Mouse (Mus musculus) left cerebral cortex, postnatal 25 days (tissue): ENCODE measurements around the gene Pax8. TPM values are rescaled to one million over a fixed set of nuclear protein-coding genes. Genes with fewer than 3 reads are reported as not detected.

Experiments
- DNase-seq, 2 experiments: peaks; one replicate each; pipeline ENCODE4 v3.0.0; 2022; ENCODE audit warnings: low spot score in 2 of 2, mixed read lengths in 1 of 2
- intact Hi-C: fragments of 180-260 bp; cut with DNase I; formaldehyde crosslinking; loops from one replicate; pipeline ENCODE4 v1.15.1; 2025
- total RNA-seq, 2 experiments: library from RNA; stranded (reverse); gene quantifications; 2 replicates each; pipeline ENCODE4 v1.2.3; 2021

The Pax8 gene
- total RNA-seq, 2 experiments from 2014 or later, result not detected

DNA sequence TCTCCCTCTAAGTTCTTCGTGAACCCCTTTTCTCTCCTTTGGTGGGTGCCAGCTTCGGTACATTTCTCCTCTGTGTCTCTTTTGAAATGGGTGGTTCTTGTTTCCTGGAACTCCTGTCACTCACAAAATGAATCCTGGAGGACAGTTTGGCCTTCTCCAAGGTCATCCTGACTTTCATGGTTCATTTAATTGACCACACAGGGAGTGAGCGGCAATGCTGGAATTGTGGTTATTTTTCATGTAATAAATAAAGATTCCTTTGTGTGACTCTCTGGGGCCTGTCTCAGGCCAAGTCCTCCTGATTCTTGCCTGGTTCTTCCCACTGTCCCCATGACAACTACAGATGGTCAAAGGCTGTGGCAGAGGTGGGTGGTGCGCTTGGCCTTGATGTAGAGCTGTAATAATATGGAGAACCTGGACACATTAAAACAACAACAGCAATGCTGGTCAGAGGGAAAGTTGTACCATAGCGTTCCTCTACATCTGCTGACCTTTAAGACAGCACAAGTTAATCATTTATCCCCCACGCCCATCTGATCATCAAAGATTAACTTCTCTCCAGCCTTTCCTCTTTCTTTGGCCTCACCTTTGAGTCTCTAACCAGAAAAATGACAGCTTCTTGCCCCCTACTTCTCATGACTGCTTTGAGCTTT, 54.1 kb downstream of the Pax8 start:
- DNase-seq, result no peak
- intact Hi-C loops, result no loop called here

DNA sequence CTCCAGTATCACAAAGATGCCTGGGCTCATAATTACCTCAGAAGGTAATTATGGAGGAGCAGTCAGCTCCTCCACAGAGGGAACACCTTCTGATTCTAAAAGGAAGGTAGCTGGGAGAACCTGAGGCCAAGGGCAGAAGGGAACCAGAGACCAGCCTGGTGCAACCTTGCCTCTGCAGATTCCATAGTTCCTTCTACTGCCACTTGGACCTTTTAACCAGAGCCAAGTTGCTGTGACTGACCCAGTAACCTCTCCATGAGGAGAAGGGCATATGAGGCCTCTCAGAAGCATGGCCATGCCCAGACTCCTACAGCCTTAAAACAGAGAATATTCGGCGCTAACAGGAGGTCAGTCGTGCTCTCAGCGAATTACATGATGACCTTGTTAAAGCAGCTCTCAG, 57.8 kb downstream of the Pax8 start:
- intact Hi-C loops, result no loop called here
- DNase-seq, result no peak

DNA sequence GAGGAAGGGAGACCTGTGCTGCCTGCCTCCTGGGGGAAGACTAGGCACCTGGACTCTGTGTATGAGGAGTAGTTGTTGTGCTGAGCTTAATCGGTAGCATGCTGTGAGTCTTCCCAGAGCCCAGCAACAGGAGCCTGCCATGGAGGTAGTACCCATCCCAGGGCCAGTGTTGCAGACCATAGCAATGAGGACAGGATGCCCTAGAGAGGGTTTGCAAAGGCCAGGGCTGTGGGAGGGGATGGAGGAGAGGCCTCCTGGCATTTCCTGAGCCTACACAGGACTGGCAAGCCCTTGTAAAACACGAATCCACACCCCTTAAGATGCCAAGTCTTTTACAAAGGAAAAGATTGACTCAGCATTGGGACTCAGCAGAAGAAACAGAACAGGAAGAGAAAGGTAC, 58.3 kb downstream of the Pax8 start:
- intact Hi-C loops, result no loop called here

DNA sequence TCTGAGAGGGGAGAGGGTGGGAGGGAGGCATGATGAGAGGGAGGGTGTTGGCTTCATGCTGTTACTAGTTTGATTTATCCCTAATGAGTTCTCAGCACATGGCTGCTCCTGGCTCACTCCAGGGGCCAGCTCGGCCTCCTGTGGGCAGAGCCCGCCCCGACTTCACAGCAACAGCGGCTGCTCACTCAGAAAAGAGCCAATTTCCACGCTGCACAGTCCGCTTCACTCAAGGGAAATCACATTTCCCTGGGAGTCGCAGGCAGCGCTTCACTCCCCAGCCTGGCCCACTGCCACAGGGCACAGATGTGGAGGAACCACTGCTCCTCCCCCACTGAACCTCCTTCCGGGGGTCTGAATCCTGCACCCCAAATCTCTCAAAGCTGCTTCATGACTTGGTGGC, 58.7 kb downstream of the Pax8 start:
- intact Hi-C loops, result no loop called here
- no peak for DNase-seq

More for the DNA sequence above, 58.3 kb downstream of the Pax8 start:
- DNase-seq, result no peak

DNA sequence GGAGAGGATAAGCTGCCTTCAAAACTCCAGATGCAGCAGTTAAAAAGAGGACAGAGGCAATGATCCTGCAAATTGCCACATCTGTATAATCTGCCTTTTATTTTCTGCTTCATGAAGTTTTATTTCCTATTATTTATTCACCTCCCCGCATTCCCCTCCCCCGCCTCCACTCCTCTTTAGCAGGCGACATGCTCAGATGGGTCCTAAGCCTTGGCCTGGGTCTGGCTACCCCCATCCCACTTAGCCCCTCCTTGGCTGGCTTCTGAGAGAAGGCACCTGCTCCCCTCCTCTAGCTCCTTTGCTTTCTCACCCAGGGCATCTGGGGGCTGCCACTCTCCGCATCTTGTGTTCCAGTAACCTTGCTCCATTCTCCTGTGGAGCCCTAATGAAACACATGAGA, 61.7 kb downstream of the Pax8 start:
- DNase-seq, result no peak
- intact Hi-C loops, result no loop called here

DNA sequence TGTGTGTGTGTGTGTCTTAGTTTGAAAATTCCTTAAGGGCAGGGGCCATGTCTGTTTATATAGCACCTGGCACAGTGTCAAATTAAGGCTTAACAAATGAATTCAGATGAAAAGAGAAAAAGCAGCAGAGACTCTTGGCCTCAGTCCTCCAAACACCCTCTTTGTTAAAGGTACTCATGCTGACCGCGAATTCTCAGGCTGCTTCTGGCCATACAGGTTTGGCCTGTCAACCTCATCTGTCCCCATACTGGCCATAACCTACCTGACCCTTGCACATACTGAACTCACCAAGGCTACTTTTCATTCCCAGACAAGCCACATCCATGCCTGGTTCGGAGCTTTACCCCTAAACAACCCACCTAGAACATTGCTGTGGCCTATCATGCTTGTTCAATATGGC, 62.2 kb downstream of the Pax8 start:
- DNase-seq, result no peak
- intact Hi-C loops, result no loop called here

DNA sequence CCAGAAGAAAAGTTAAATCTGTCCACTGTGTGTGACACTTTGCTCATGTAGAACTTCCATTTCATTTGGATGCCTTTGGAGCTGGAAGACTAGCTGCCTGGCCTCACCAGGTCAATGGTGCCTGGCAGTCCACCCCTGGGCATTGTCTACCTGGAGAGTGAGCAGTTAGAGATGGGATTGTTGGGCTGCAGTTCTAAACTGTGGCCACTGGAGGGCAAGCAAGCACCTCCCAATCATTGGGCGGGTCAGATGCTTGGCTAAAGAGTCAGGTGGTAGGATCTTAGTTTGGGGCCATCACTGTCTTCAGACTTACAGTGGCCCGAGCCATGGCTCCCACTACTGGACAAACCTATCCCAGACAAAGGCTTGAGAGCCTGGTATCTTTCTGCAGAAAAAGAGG, 66.2 kb downstream of the Pax8 start:
- intact Hi-C loops, result loop anchor here (1.0 to 5.0 kb wide), 2 partner anchors 159 to 353 kb away; partner anchors contain the start of gene Cacna1b
- DNase-seq, result peak; percentile 61 to 64

DNA sequence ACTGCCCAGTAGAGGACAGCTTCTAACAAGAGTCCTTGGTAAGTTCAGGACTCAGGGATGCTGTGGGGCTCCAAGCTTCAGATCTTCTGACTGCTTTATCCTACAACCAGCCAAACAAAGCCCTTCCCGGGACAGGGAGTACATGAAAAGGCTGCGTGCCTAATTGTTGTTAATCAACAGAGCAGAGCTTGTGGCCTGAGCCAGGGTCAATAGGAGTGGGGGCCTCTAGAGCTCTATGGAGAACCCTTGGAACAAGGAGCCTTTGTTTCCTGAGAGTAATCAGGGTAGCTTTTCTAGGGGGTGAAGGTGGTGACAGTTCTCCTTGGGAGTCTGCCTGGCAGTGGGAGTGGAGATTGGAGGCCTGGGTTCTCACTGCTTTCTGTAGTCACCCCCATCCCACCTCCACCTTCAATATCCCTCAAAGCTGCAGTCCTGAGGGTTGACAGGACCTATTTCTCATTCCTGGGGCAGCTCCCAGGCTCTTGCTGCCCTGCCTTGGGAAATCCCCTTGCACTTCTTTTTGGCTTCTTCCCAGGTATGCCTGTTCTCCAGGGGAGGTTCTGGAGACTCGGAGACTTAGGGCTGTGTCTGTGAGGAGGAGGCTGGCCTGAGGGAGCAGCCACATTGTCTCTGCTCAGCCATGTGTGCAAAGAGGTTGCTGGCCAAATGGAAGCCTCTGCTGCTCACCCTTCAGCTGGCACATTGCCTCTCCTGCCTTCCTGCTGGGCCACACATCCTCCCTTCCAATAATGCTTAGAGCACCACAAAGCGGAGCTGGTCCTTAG, 67.5 kb downstream of the Pax8 start:
- intact Hi-C loops, result loop anchor here (5.0 kb wide), 1 partner anchor 354 kb away; the partner anchor contains the start of gene Cacna1b
- no peak for DNase-seq

DNA sequence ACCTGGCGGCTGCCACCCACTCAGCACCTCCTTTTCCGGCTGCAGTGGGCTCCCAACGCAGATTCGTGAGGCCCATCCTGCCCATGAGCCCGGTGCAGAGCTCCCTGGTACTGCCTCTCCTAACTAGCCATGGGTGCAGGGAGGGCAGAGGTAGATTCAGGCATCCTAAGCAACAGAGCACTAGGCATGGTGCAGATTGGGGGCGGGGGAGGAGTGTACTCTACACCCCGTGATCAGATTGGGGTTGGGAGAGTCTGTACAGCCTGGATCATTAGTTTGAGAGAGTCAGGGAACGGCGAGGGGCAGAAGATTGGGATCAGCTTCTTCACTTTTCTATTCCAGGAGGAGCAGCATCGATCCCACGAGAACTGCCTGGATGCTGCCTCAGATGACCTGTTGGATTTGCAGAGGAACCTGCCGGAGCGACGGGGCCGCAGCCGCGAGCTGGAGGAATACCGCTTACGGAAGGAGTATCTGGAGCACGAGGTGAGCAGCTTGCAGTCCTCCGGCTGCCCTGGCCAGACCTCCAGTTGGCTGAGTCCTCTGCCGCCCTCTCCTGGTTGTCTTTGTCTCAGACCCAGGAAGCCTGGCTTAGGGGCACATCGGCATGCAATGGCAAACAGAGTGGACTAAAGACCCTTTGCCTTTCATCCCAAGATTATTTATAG, 69.9 kb downstream of the Pax8 start:
- intact Hi-C loops, result loop anchor here (1.0 to 5.0 kb wide), 3 partner anchors 48 to 357 kb away; partner anchors contain the start of gene Cacna1b
- peak; percentile 47 to 55 for DNase-seq

DNA sequence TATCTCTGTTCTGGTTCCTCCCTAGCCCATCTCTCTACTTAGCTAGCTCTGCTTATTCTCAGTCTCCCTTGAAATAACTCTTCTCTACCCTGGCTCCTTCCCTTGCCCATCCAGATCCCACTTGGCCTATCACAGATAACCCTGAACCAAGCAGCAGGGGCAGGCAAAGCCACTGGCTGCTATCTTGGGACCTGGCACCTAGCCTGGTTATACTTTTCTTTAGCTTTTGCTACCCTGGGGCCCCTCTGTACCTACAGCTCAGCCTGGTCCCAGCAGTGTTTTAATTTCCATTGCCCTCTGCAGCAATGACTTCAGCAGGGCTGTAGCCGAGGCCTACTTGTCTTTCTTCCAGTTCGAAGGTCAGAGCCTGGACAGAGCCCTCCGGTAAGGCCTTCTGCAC, 74.7 kb downstream of the Pax8 start:
- intact Hi-C loops, result no loop called here
- DNase-seq, result no peak

DNA sequence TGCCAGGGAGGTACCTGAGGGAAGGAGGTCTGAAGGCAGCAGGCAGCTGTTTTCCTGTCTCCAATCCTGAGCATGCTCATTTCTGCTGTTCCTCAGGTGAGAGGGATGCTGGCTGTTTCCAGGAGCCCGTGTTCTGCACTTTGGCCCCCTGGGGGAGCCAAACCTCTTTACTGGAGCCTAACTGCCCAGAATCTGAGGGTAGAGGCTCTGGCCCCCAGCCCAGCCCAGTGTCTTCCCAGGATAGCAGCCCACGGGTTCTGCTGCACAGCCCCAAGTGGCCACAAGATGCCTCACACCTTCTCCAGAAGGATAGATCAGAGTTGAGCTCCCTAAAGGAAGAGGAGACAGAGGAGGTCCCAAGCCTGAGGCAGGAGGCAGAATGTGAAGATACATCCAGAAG, 78.3 kb downstream of the Pax8 start:
- no peak for DNase-seq
- intact Hi-C loops, result no loop called here

DNA sequence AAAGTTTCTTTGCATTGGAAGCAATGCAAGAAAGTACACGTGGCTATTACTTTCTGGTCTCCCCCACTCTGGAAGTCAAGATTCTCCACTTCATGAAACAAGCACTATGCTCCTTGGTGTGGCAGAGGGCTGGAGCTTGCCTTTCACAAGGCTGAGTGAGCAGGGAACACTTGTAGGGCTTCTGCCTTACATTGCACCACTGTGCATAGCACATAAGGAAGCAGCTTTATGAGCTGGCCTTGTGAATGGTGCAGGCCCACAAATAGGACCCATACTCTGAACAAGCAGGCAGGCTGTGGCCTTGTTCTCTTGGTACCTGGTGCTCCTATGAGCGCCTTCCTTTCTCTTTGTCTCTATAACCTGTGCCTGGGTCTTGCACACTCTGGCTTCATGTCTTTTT, 82.1 kb downstream of the Pax8 start:
- no peak for DNase-seq
- intact Hi-C loops, result no loop called here

DNA sequence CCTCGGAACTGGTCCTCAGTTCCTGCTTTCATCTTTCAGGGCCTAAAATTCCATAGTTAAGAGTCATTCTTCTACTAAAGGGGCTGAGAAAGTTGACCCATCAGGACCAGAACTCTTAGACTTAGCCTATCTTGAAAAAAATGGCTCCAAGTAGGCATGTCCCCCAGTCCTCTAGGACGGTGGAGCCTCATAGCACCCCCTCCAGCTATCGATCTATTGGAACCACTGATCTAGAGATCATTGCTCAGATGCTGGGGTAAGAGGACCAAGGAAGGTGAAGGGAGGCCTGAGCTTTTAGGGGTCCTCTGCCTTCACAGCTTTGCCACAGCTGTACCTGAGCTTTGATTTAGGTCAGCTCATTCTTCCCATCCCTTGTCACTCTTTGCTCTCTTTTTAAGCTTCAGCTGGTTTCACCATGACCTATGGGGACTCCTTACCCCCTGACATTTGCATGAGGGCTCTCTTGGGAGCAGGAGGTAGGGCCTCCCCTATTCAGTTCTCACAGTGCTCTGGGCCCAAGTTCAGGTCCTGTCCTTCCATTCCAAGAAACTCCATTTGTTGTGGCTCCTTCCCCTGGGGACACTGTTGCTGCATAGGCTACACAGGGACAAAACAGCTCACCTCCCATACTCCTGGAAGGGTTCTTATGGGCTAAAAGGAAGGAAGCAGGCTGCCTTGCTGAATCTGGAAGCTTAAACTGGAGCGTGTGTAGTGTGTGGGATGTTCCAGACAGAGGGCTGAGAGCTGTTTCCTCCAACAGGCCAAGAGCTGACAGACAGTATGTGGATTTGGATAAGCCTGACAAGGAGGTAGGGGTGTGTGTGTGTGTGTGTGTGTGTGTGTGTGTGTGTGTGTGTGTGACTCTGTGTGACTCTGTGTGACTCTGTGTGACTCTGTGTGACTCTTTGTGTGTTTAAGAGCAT, 87.8 kb downstream of the Pax8 start:
- intact Hi-C loops, result no loop called here
- peak; percentile 39 to 86 for DNase-seq

DNA sequence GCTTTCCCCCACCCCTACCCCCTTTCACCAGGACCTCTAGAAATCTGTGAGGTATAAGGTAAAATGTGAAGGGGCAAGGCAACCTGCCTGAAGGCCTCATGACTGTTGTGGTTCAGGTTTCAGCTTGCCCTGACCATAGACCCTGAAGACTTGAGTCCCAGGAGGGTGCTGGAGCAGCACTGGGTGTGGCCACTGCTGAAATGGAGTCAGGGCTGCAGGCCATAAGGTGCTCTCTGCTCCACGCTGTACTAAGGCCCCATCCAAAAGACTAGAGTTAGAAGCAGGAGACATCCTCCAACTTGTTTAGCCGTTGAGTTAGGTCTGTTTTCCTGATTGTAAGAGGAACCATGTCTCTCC, 88.5 kb downstream of the Pax8 start:
- no peak for DNase-seq

DNA sequence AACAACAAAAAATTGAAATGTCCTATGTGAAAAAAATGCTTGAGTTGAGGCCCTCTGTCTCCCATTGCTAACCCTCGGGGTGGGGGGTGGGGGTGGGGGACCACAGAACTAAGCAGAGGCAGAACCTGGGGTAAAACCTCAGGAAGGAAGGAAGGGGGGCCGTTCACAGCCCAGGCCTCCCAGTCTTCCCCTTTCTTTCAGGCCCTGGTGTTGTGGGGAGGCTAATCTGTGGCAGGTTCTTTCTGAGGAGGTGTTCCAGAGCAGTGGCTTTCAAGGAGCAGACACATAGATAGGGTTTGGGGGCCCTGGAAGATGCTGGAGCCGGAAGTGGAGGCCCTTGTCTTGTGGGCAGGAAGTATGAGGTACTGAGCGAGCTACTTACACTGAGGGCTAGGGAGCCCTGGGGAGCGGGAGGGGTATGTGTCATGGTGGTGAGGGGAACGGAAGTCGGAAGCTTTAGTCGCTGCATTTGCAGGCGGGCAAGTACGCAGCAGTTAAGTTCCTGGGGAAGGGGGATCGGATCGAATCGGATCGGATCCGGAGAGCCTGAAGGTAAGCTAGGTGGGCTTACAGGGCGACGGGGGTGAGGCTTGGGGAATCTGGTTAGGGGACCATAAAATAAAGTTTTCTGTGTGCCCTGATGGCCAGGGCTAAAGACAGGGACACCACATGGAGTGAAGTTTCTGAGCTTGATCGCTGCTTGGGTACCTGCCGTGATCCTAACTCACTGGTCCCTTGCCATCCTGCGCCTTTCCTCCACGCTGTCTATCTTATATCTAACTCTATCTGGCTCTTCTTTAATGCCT, 89.0 kb downstream of the Pax8 start:
- intact Hi-C loops, result no loop called here
- DNase-seq, result no peak

More for the DNA sequence above, 88.5 kb downstream of the Pax8 start:
- intact Hi-C loops, result no loop called here

DNA sequence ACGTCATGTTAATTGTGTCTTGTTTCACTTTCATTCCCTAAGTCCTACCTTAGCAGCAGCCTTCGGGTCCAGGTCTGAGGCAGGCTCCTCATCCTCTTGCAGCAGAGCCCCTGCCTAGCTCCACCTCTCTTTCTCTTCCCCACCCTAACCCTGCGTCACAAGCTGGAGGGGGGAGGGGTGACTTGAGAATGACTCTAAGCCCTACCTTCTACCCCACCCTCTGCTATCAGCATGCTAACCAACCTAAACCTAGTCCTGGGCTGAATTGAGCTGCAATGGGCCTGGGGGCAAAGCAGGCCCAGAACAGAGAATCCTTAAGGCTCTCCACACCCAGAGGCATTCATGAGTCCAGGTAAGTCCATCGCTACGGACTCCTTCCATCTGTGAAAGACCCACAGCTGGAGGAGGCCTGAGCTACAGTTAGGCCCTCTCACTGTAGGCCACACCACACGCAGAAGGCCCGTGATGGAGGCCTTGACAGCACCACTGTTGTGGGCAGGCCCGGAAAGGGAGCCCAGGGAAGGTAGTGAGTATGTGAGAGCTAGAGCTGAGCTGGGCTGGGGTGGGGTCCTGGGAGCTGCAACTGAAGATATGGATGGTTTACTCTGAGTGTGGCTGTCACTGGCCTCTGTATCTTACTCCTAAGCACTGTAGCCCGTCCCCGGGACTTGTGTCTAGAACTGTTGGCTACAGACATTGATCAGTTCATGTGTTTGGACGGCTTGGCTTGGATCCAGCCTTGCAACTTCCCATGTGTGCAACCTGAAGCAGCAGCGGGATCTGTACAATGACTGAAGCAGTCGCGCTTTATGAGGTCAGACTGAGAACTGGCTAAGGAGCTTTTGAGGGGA, 90.1 kb downstream of the Pax8 start:
- DNase-seq, result no peak
- intact Hi-C loops, result no loop called here

DNA sequence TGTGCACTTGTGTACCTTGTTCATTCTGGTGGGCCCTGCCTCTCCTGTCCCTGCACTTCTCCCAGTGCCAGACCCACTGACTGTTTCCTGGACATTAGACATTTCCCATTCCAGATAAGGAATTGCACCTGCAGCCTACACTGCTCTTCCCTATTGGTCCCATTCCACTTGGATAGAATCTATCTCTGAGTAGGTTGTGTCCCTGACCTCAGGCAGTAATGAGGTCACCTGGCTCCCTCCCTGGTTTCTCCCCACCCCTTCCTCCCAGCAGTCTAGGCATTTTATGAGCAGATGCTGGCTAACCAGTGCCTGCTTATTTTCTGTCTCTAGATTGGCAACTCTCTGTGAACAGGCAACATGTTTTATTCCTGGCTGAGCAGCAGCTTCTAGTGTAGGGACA, 91.0 kb downstream of the Pax8 start:
- intact Hi-C loops, result no loop called here
- DNase-seq, result no peak

DNA sequence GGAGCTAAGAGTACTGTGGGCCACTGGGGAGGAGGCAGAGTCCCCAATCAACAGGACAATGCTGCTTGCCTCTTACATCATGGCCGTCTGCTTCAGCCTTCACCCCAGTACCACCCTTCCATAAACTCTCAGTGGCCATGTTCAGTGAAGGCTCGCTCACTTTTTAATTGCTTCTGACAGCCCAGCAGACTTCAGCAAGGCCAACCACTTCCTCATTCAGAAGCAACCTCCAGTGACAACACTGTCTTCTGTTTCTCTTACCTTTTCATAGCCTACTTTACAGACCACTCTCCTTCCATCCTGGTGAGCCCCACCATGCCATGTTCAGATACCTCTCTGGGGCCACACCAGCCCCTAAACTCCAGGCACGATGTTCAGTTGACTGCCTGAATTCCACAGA, 91.8 kb downstream of the Pax8 start:
- intact Hi-C loops, result no loop called here
- no peak for DNase-seq
